Mouse (Mus musculus) cerebellum, adult 18-20 months (tissue): ENCODE results near the gene Olfr972.
"Not testable (repeated sequence)": the region's sequence is repeated elsewhere in the genome, so short reads cannot be mapped to it uniquely, and the experiment has no call there.

Experiments used
- DNase-seq, 2 experiments: peaks; one replicate each; pipeline ENCODE4 v3.0.0; 2021

Olfr972 gene

DNA sequence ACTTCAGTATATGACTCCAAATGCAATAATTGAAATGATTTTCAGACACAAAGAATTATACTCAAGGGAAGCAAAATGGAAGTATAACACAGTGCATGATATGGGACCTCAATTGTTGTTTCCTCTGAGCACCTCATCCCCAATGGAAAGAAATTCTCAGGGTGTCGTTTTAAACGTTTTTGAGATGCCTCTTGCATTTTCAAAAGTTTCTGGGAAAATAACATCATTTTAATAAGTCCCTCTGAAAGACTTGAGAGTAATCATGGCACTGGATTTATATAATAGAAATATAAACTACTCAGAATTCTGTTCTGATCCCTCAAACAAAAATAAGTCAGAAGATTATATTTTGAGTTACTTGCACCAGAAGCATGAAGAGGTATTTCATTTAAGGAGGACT is at the start of gene Olfr972:
Olfr972 (plus strand) TSS at position 301 of the 400 bp plus-strand sequence.
- DNase-seq: no peak

GRCm38 (mm10) chr9:39836576-39836975 is 29.6 kb upstream of the Olfr972 start, which contains the start of gene Olfr971:
Gene Olfr971, plus strand, starts transcription at chr9:39836876.
- not testable (repeated sequence) for DNase-seq

GRCm38 (mm10) chr9:39871986-39872385 is 5.8 kb downstream of the Olfr972 start:
- DNase-seq: not testable (repeated sequence)

GRCm38 (mm10) chr9:39877541-39878396 is 11.5 kb downstream of the Olfr972 start:
- DNase-seq: not testable (repeated sequence)

GRCm38 (mm10) chr9:39905106-39905505 is 38.9 kb downstream of the Olfr972 start:
- no peak for DNase-seq

GRCm38 (mm10) chr9:39907036-39907435 is 40.8 kb downstream of the Olfr972 start, which contains the start of gene Olfr229:
Gene Olfr229, plus strand, starts transcription at chr9:39907336.
- DNase-seq: no peak

- no peak for DNase-seq
Measured at GRCm38 (mm10) chr9:39909939-39910338, 43.7 kb downstream of the Olfr972 start.
